Comparison of ENCODE assay signal across 8 mouse cellular contexts in genomic region chr7:83382803-83383363, GRCm38 (mm10).
A peak's percentile ranks its signal among the peaks of the same experiment; 100 is the strongest.
DNase-seq lines count a peak whose midpoint lies in the region; ATAC-seq and TF ChIP-seq lines count a peak whose summit lies in the region.

No protein-coding gene starts in this region.

- H3K27me3 ChIP-seq in kidney, embryonic 16.5 days (ENCODE audit: insufficient read depth, low read length): no peaks in the 10 kb centered on the region
- no peaks in the 10 kb centered on the region for H3K27me3 ChIP-seq in forebrain, embryonic 11.5 days (ENCODE audit: control insufficient read depth, insufficient read depth, low read length)
- H3K27me3 ChIP-seq in hindbrain, postnatal 0 days (ENCODE audit: insufficient read depth, low read length): no peaks in the 10 kb centered on the region
- H3K27me3 ChIP-seq in liver, postnatal 0 days (ENCODE audit: insufficient read depth, low read length): no peaks in the 10 kb centered on the region

- ATAC-seq in kidney, embryonic 16.5 days (ENCODE audit: low FRiP score, low TSS enrichment): 0 out of 2 replicates have a peak, but pooled peaks have one; percentile 42
- ATAC-seq in forebrain, embryonic 11.5 days (replicated peaks; ENCODE audit: low FRiP score): peak; percentile 87
- ATAC-seq in hindbrain, postnatal 0 days: peak; percentile 96
- no peak for ATAC-seq in liver, postnatal 0 days

- no peaks in the 10 kb centered on the region for H3K4me1 ChIP-seq in kidney, embryonic 16.5 days (ENCODE audit: insufficient read depth, low read length)
- H3K4me1 ChIP-seq in forebrain, embryonic 11.5 days (replicated peaks; ENCODE audit: control insufficient read depth, insufficient read depth, low read length): peaks cover 5% of the 10 kb centered on the region; the same call in 1 of the 2 replicates
- peaks cover 11% of the 10 kb centered on the region for H3K4me1 ChIP-seq in hindbrain, postnatal 0 days (ENCODE audit: insufficient read depth, low read length)
- H3K4me1 ChIP-seq in liver, postnatal 0 days (ENCODE audit: insufficient read depth): no peaks in the 10 kb centered on the region

- DNase-seq in kidney, adult 8-10 months: no peak
- peak; percentile 60 for DNase-seq in forebrain, embryonic 11.5 days (ENCODE audit: low spot score)
- peak; percentile 87 for DNase-seq in hindbrain, postnatal 0 days (ENCODE audit: low spot score)
- peak; percentile 16 for DNase-seq in liver, postnatal 0 days
- peak; percentile 23 for DNase-seq in right cerebral cortex, postnatal 25 days
- DNase-seq in gastrocnemius, postnatal 4 days (ENCODE audit: low spot score in 2 of 2): no peak
- DNase-seq in thymus, postnatal 10 days (ENCODE audit: low spot score in 2 of 2): no peak

- no peak overlapping the region for H3K27ac ChIP-seq in kidney, embryonic 16.5 days (ENCODE audit: low read length)
- no peak overlapping the region for H3K27ac ChIP-seq in forebrain, embryonic 11.5 days (ENCODE audit: low read depth, low read length)
- peak overlapping the region; percentile 64 for H3K27ac ChIP-seq in hindbrain, postnatal 0 days
- H3K27ac ChIP-seq in liver, postnatal 0 days (ENCODE audit: low read depth): no peak overlapping the region

- TF ChIP-seq CTCF in hindbrain, postnatal 0 days (IDR thresholded peaks at IDR 0.05; ENCODE audit: low read depth): no peak
- no peak for TF ChIP-seq CTCF in liver, postnatal 0 days (IDR thresholded peaks at IDR 0.05; ENCODE audit: low read depth)

- WGBS in kidney, embryonic 16.5 days: 50% methylated on average over 8 of the region's 8 CpGs
- WGBS in forebrain, embryonic 11.5 days: 33% methylated on average over 8 of the region's 8 CpGs
- 10% methylated on average over 8 of the region's 8 CpGs for WGBS in hindbrain, postnatal 0 days
- 49% methylated on average over 8 of the region's 8 CpGs for WGBS in liver, postnatal 0 days (ENCODE audit: insufficient replicate concordance)

- H3K36me3 ChIP-seq in kidney, embryonic 16.5 days (ENCODE audit: insufficient read depth, low read length): no peaks in the 10 kb centered on the region
- no peaks in the 10 kb centered on the region for H3K36me3 ChIP-seq in forebrain, embryonic 11.5 days (ENCODE audit: control insufficient read depth, insufficient read depth, low read length)
- H3K36me3 ChIP-seq in hindbrain, postnatal 0 days (ENCODE audit: insufficient read depth, low read length): no peaks in the 10 kb centered on the region
- no peaks in the 10 kb centered on the region for H3K36me3 ChIP-seq in liver, postnatal 0 days (replicated peaks; ENCODE audit: insufficient read depth, low read length)

- no peak overlapping the region for H3K4me2 ChIP-seq in kidney, embryonic 16.5 days (replicated peaks; ENCODE audit: low read depth, low read length)
- peak overlapping the region; percentile 21; the same call in 1 of the 2 replicates for H3K4me2 ChIP-seq in forebrain, embryonic 11.5 days (ENCODE audit: low read depth, low read length, severe bottlenecking)
- peak overlapping the region; percentile 42 for H3K4me2 ChIP-seq in hindbrain, postnatal 0 days (ENCODE audit: low read depth, low read length)
- H3K4me2 ChIP-seq in liver, postnatal 0 days (ENCODE audit: low read depth, low read length): no peak overlapping the region

- H3K4me3 ChIP-seq in kidney, embryonic 16.5 days (ENCODE audit: low read length): no peak overlapping the region
- no peak overlapping the region for H3K4me3 ChIP-seq in forebrain, embryonic 11.5 days (ENCODE audit: low read depth, low read length)
- H3K4me3 ChIP-seq in hindbrain, postnatal 0 days (ENCODE audit: low read length): no peak overlapping the region
- no peak overlapping the region for H3K4me3 ChIP-seq in liver, postnatal 0 days (ENCODE audit: low read depth, low read length)

- no peak for TF ChIP-seq EP300 in liver, postnatal 0 days (IDR thresholded peaks at IDR 0.05; ENCODE audit: low read depth)

- no peaks in the 10 kb centered on the region for H3K9me3 ChIP-seq in kidney, embryonic 16.5 days (ENCODE audit: low read length)
- H3K9me3 ChIP-seq in forebrain, embryonic 11.5 days (ENCODE audit: control insufficient read depth, low read length): no peaks in the 10 kb centered on the region
- H3K9me3 ChIP-seq in hindbrain, postnatal 0 days (ENCODE audit: low read length): no peaks in the 10 kb centered on the region
- H3K9me3 ChIP-seq in liver, postnatal 0 days (ENCODE audit: low read length): no peaks in the 10 kb centered on the region

- no peak overlapping the region for H3K9ac ChIP-seq in kidney, embryonic 16.5 days (replicated peaks; ENCODE audit: low read length)
- H3K9ac ChIP-seq in forebrain, embryonic 11.5 days (ENCODE audit: low read length): no peak overlapping the region
- no peak overlapping the region for H3K9ac ChIP-seq in hindbrain, postnatal 0 days (replicated peaks; ENCODE audit: low read length)
- no peak overlapping the region for H3K9ac ChIP-seq in liver, postnatal 0 days (replicated peaks)

Comparison
In these comparisons a context has a peak if more than half of its experiments do, and no peak if none do; other contexts are left out.
1. H3K4me2 ChIP-seq: peak in forebrain, embryonic 11.5 days (single experiment) and hindbrain, postnatal 0 days (single experiment); none in kidney, embryonic 16.5 days (single experiment) and liver, postnatal 0 days (single experiment).
2. DNase-seq: peak in forebrain, embryonic 11.5 days (single experiment), hindbrain, postnatal 0 days (single experiment), liver, postnatal 0 days (single experiment) and right cerebral cortex, postnatal 25 days (single experiment); none in kidney, adult 8-10 months (0 of 2), gastrocnemius, postnatal 4 days (0 of 2) and thymus, postnatal 10 days (0 of 2).